Mouse (Mus musculus): ENCODE measurements around the gene Cdk18.
A peak's percentile ranks its signal among the peaks of the same experiment; 100 is the strongest.

Cdk18 gene

GRCm38 (mm10) chr1:132149410-132149809 lies 9.9 kb upstream of the Cdk18 start:
- no peak for DNase-seq (ENCODE audit: low spot score)

DNA sequence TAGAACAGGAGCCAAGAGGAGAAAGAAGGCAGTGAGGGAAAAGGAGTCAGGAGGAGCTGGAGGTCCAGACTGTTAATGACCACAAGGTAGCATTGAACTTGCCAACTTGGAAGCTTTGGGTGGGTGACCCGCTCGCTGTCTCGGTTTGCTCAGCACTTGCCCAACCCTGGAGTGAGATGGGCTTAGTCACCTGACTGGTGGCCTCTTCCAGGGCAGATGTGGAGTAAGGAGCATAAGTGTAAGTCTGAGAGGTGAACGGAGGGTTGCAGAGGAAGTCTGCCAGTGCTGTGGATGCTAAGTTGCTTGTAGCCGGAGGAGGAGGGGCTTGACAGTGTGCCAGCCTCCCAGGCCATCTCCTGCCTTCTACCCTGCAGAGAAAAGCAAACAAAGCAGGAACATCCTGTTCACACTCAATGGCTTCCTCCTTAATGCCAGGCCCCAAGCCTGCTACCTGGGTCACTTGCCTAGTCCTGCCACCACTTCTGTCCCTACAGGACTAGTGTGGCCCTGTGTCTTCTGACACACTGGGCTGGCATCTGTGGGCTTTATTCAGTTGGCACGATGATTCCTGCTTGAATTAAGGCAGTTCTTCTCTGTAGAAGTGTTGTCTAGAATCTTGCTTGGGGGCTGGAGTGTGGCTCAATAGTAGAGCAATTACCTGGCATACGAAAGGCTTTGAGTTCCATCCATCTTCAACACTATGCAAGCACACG lies 6.6 kb upstream of the Cdk18 start:
- DNase-seq (ENCODE audit: low spot score): no peak

DNA sequence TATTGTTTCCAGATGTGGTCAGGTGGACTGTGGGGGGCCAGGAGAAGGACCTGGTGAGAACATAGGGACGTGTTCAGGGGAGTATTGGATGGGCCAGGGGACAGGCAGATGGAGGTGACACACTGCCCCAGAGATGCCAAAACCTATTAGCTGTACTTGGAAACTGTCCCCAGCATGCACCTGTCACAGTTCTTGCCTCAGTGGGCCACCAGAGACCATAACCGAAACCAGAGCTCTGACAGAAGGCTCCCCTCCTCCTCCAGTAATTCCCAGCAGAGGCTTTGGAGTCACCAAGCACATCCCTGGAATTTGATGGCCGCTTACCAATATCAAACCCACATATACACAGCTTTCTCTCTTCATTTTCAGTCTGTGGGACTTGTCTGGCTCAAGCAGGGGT lies 5.4 kb upstream of the Cdk18 start:
- DNase-seq (ENCODE audit: low spot score): no peak

DNA sequence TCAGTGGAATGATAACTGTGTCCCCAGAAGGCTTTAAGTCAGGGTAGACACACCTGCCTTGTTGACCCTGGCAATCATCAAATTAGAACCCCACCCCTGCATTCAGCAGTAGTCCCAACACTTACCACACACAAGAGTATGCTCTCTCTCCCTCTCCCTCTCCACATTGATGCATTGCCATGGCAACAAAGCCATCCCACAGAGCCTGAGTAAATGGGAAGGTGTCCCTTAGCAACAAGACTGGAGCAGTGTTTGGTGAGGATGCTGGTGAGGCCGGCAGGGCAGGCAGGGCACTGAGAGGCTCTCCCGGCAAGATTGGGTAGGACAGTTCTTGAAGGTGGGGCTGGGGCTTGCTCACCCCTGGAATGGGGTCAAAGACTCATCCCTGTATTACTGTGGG lies 4.7 kb upstream of the Cdk18 start:
- peak; percentile 56 for DNase-seq (ENCODE audit: low spot score)

DNA sequence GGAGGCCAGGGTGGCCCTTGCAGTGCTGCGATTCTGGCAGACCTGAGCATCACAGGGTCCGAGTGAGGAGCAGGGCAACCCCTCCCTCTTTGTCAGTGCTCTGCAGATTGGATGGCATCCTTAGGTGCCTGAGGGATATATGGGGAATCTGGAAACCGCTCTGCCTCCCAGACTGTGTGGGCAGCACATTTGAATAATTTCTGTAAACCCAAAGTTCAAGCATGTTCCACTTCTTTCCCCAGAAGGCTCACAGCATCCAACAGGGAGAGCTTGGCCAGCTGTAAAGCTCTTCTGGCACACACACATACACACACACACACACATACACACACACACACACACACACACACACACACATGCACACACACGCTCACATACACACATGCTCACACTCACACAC lies 4.2 kb upstream of the Cdk18 start:
- no peak for DNase-seq (ENCODE audit: low spot score)

DNA sequence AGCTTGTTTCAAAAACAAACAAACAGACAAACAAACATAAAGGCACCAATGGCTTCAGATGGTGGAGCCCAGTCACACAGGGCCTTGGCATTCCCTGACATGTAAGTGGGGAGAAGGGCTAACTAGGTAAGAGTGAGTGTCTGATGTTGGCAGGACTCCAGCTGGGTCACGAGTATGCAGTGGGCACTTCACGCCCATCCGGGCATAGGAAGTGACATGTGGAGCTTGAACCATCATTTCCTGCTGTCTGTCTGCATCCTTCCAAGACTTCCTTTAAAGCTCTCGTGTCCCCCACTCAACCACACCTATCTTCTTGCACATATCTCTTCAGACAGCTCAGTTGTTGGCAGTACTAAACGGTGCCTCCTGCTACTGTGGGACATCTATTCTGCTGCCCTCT lies 3.6 kb upstream of the Cdk18 start:
- no peak for DNase-seq (ENCODE audit: low spot score)

DNA sequence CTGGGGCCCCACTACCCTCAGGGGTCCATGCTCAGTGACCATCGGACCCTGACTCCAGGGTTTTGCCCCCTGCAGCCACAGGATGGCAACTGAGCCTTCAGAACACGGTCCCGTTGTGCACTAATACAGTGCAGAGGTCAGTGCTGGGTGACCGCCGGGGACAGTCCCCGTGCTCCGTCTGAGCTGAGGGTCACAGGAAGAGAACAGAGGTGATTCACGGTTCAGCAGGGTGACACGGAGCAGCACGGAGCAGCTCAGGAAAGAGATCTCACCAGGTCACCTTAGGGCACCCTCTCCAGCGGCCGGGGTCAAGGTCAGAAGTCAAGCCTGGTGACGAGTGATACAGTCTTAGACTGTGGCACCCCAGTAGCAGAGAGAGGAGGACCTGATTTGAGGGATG lies 2.3 kb upstream of the Cdk18 start:
- no peak for DNase-seq (ENCODE audit: low spot score)

- DNase-seq (ENCODE audit: low spot score): peak; percentile 35
These were observed 1.7 kb upstream of the Cdk18 start for GRCm38 (mm10) chr1:132141166-132141565.

DNA sequence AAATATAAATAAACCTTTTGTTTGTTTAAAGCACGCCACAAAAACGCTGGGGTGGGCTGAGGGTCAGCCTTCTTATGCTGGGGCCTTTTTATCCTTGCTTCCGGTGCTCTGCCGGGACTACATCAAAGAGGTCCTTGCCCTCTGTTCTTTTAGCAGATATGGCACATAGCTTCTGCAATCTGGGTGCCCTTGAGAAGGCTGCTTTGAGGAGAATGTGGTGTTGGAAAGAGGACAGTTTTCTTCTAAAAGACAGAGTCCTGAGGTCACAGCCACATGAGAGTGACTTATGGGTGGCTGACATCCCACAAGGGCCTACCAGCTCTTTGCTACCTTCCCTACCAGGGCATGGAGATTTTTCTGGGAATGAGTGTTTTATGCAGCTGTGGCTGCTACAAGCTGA lies 1.1 kb upstream of the Cdk18 start:
- no peak for DNase-seq (ENCODE audit: low spot score)

GRCm38 (mm10) chr1:132140171-132140570 lies 687 bp upstream of the Cdk18 start:
- DNase-seq (ENCODE audit: low spot score): peak; percentile 54

DNA sequence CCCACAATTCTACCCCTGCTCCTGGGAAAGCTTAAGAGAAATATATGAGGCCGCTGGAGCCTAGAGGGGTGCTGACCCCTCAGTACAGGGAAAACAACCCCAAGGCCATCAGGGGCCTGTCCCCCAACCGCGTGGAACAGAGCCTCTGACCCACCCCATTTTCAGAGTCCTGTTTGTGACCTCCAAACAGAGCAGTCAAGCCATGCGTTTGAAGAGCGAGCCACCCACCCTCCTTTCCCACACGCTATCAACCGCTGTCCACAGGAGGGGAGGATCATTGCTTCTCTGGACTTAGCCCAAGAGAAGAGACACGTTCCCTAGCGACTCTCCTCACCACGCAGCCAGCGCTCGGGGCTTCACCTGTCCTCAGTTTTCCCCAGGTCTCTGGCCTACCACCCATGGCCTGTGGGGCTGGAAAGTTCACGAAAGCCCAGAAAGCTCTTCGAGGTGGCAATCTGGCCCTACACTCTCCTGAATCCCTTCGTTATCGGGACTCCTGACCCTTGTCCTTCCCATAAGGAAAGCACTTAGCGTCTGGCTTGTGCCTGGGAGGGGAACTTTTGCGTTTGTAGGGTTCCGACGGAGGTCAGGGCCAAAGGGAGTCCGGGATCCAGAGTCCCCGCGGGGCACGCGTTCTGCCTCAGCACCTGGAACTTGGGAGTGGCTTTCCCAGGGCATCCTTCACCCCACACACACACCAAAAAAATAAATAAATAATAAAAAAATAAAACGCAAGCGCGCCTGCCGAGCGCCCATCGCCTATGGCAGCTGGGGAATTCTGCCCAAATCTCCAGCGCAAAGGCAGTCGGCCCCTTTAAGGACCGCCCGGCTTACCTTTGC lies 688 bp downstream of the Cdk18 start:
- peak; percentile 27 for DNase-seq (ENCODE audit: low spot score)

GRCm38 (mm10) chr1:132137935-132138575 lies 1.4 kb downstream of the Cdk18 start:
- DNase-seq (ENCODE audit: low spot score): no peak

DNA sequence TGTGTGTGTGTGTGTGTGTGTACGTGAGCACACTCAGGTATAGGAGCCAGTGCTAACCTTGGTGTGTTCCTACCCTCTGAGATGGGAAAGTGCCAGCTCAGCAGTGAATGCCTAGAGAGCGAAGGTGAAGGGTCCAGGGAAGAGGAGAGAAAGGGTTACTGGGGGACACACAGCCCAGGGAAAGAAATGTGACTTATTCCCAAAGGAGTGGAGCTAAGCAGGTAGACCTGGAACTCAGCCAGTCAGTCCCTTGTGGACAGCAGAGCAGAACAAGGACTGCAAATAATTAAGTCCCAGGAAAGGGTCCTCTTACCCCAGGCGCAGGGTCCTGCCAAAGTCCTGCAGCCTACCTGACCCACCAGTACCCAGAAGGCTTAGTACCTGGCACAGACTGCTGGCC lies 2.6 kb downstream of the Cdk18 start:
- DNase-seq (ENCODE audit: low spot score): no peak

GRCm38 (mm10) chr1:132135631-132136030 lies 3.9 kb downstream of the Cdk18 start:
- no peak for DNase-seq (ENCODE audit: low spot score)

DNA sequence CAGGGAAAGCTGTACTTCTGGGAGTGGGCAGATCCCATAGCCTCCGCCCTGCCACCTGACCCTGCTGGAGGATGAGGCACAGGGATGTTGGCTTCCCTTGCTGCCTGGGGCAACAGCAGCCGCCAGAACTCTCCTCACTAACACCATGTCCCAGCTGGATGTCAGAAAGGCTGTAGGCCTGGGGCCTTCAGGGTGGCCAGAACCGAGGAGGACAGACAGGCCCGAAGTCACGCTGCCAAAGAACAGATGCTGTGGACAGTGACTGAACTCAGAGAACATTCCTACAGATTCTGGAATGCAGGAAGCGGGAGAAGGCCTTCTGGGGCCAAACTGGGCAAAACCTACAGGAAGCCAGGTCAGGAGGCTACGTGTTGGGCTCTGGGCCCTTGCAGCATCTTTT lies 11.2 kb downstream of the Cdk18 start:
- peak; percentile 10 for DNase-seq (ENCODE audit: low spot score)

GRCm38 (mm10) chr1:132125803-132126405 lies 13.6 kb downstream of the Cdk18 start:
- peak; percentile 16 for DNase-seq (ENCODE audit: low spot score)

DNA sequence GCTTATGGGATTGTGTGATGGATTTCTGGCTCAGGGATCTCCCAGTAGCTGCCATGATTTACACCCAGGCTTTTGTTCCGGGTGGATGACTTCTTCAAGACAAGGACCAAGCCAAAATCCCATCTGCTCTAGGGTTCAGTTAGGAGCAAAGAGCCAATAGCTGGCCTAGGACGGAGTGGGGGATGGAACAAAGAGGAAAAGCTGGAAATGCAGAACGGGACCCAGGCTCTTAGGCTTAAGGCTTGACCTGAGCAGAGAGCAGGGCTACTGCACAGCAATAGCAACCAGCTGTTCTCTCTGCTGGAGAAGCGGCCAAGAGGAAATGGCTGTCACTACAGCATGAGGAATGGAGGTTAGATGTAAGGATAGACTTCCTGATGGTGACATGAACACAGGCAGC lies 14.2 kb downstream of the Cdk18 start:
- peak; percentile 49 for DNase-seq (ENCODE audit: low spot score)

- peak; percentile 17 for DNase-seq (ENCODE audit: low spot score)
These were observed 16.0 kb downstream of the Cdk18 start for GRCm38 (mm10) chr1:132123420-132124014.

- DNase-seq (ENCODE audit: low spot score): no peak
These were observed 17.6 kb downstream of the Cdk18 start for GRCm38 (mm10) chr1:132121895-132122294.

DNA sequence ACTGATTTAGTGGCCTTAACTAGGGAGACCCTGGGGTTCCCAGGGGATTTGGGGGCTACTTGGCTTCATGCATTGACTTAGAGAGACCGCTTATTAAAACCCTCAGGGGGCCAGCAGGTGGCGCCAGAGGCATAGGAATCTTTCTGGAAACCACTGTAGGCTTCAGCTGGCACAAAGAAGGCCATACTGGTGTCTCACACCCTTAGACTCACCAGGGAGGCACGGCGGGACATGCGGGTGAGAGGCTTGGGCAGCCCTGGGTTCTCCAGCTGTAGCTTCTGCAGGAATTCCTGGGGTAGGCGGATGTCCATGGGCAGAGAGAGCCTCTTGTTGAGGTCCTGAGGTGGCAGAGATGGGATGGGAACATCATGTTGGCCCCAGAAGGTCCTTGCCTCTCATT lies 18.2 kb downstream of the Cdk18 start:
- peak; percentile 78 for DNase-seq (ENCODE audit: low spot score)

DNA sequence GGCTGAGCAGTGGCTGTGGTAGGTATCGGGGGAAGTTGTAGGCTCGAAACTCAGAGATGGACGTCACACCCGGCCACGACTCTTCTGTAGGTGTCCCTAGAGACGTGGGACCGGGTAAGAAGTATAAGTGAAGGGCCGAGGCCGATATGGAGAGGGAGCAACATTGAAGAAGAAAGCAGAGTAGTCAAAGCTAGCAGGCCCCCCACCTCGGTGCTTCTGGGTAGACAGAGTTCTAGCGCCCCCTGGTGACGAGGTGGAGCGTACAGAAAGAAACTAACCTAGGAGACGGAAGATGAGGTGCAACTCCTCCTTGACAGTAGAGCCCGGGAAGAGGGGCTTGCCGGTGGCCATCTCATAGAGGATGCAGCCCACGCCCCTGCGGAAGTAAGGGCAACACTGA lies 22.9 kb downstream of the Cdk18 start:
- peak; percentile 77 for DNase-seq (ENCODE audit: low spot score)

DNA sequence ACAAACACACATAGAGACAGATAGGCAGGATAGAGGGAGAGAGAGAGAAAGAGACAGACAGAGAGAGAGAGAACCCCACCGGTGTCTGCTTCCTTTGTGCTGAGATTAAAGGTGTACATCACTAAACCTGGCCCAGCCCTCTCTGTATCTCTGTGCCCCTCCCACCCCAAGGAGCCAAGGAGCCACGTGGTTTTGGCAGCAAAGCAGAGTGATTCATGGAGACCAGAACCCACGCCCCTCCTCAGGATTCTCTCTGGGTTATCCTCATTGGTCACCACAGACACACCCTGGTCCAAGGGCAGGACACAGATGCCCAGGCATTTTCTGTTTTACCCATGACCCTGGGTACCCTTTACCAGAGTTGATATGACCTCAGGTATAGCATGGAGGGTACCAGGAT lies 26.4 kb downstream of the Cdk18 start:
- DNase-seq (ENCODE audit: low spot score): no peak
